Mouse (Mus musculus): ENCODE results near the gene Gm26620. TPM values are rescaled to one million over a fixed set of nuclear protein-coding genes. Genes with fewer than 3 reads are reported as not detected.

Gm26620 gene
- polyA plus RNA-seq, 1 experiment from 2014 or later, result 0.26 TPM

DNA sequence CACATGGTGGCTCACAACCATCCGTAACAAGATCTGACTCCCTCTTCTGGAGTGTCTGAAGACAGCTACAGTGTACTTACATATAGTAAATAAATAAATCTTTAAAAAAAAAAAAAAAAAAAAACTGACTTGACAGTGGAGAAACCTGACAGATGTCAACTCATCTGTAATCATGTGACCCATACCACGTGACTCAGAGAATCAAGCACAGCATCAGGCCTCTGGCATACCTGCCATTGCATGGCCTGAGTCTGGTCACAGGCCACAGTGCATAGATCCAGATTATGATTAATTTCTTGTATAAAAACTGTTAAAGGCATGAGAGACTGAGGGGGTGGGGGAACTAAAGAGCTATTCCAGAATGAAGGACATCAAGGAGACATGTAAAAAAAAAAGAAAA is 26.0 kb upstream of the Gm26620 start:
- ATAC-seq (no peak), DNase-seq (ENCODE audit: low read depth, low spot score) (no peak)
- H3K27me3 ChIP-seq, result no peaks in the 10 kb centered on the region
- in situ Hi-C loops (cut with MboI; ENCODE audit: low pct_unique_long_range_greater_than_20kb), result no loop called here
- POLR2A ChIA-PET, result no interaction called here
- CTCF ChIA-PET, result no interaction called here
- TF ChIP-seq CTCF (IDR thresholded peaks at IDR 0.05), result no peak

GRCm38 (mm10) chr1:170861671-170862434 is 23.0 kb upstream of the Gm26620 start:
- H3K27me3 ChIP-seq, result no peaks in the 10 kb centered on the region
- in situ Hi-C loops (cut with MboI; ENCODE audit: low pct_unique_long_range_greater_than_20kb), result no loop called here
- ATAC-seq (no peak), DNase-seq (ENCODE audit: low read depth, low spot score) (no peak)
- no peak for TF ChIP-seq CTCF (IDR thresholded peaks at IDR 0.05)
- POLR2A ChIA-PET, result no interaction called here
- CTCF ChIA-PET, result interaction anchor here (1.3 to 1.4 kb wide), 2 partner anchors 23 to 34 kb away, joined by 4 read pairs; partner anchors contain the start of genes Dusp12 and Gm26620

- POLR2A ChIA-PET, result no interaction called here
- DNase-seq (ENCODE audit: low read depth, low spot score), result no peak
- no peak for ATAC-seq
- in situ Hi-C loops (cut with MboI; ENCODE audit: low pct_unique_long_range_greater_than_20kb), result no loop called here
- CTCF ChIA-PET, result interaction anchor here (1.3 to 1.4 kb wide), 2 partner anchors 23 to 33 kb away, joined by 4 read pairs; partner anchors contain the start of genes Dusp12 and Gm26620
- no peaks in the 10 kb centered on the region for H3K27me3 ChIP-seq
- no peak for TF ChIP-seq CTCF (IDR thresholded peaks at IDR 0.05)
Measured at GRCm38 (mm10) chr1:170862435-170862717, 22.5 kb upstream of the Gm26620 start.

- no peak for TF ChIP-seq CTCF (IDR thresholded peaks at IDR 0.05)
- ATAC-seq (no peak), DNase-seq (ENCODE audit: low read depth, low spot score) (no peak)
- in situ Hi-C loops (cut with MboI; ENCODE audit: low pct_unique_long_range_greater_than_20kb), result no loop called here
- no peaks in the 10 kb centered on the region for H3K27me3 ChIP-seq
- CTCF ChIA-PET, result no interaction called here
- POLR2A ChIA-PET, result no interaction called here
Measured at GRCm38 (mm10) chr1:170863033-170863432, 21.8 kb upstream of the Gm26620 start.

DNA sequence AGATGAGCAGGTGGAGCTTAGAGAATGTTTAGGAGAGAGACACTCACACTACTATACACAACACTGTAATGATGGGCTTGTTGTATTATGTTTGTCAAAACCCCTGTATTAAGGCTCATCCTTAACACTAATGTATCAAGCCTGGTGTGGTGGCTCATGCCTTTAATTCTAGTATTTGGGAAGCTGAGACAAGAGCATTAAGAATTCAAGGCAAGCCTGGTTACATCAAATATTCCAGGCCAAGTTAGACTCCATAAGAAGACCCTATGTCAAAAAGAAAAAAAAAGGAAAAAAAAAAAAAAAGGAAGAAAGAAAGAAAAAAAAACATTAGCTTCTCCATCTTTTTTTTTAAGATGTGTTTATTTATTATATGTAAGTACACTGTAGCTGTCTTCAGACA is 20.6 kb upstream of the Gm26620 start:
- in situ Hi-C loops (cut with MboI; ENCODE audit: low pct_unique_long_range_greater_than_20kb), result no loop called here
- ChIA-PET POLR2A (no interaction called here), CTCF (no interaction called here)
- H3K27me3 ChIP-seq, result no peaks in the 10 kb centered on the region
- TF ChIP-seq CTCF (IDR thresholded peaks at IDR 0.05), result no peak
- ATAC-seq (no peak), DNase-seq (ENCODE audit: low read depth, low spot score) (no peak)

- in situ Hi-C loops (cut with MboI; ENCODE audit: low pct_unique_long_range_greater_than_20kb), result no loop called here
- ChIA-PET CTCF (no interaction called here), POLR2A (no interaction called here)
- no peaks in the 10 kb centered on the region for H3K27me3 ChIP-seq
- DNase-seq (ENCODE audit: low read depth, low spot score) (no peak), ATAC-seq (no peak)
- TF ChIP-seq CTCF (IDR thresholded peaks at IDR 0.05), result no peak
Measured at GRCm38 (mm10) chr1:170864754-170865153, 20.1 kb upstream of the Gm26620 start.

- POLR2A ChIA-PET, result no interaction called here
Measured at GRCm38 (mm10) chr1:170865406-170865805, 19.5 kb upstream of the Gm26620 start.

GRCm38 (mm10) chr1:170866992-170867690 is 17.7 kb upstream of the Gm26620 start:
- peak; percentile 20 for ATAC-seq
- no peak for TF ChIP-seq CTCF (IDR thresholded peaks at IDR 0.05)
- ChIA-PET POLR2A (interaction anchor here (2.3 kb wide), 1 partner anchor 13 kb away, joined by 6 read pairs; no protein-coding TSS in a partner anchor), CTCF (interaction anchor here (1.0 to 1.3 kb wide), 4 partner anchors 8 to 26 kb away, joined by 3 to 5 read pairs (median 4); no protein-coding TSS in a partner anchor)
- no peaks in the 10 kb centered on the region for H3K27me3 ChIP-seq
- in situ Hi-C loops (cut with MboI; ENCODE audit: low pct_unique_long_range_greater_than_20kb), result no loop called here
- DNase-seq (ENCODE audit: low read depth, low spot score), result no peak

More at GRCm38 (mm10) chr1:170865406-170865805, 19.5 kb upstream of the Gm26620 start:
- ATAC-seq (no peak), DNase-seq (ENCODE audit: low read depth, low spot score) (no peak)
- in situ Hi-C loops (cut with MboI; ENCODE audit: low pct_unique_long_range_greater_than_20kb), result no loop called here
- CTCF ChIA-PET, result interaction anchor here (0.9 kb wide), 1 partner anchor 10 kb away, joined by 3 read pairs; no protein-coding TSS in a partner anchor
- no peaks in the 10 kb centered on the region for H3K27me3 ChIP-seq
- no peak for TF ChIP-seq CTCF (IDR thresholded peaks at IDR 0.05)

- peak; percentile 73 for DNase-seq (ENCODE audit: low read depth, low spot score)
- no peak for TF ChIP-seq CTCF (IDR thresholded peaks at IDR 0.05)
- ATAC-seq, result peak; percentile 21
- no peaks in the 10 kb centered on the region for H3K27me3 ChIP-seq
- ChIA-PET POLR2A (interaction anchor here (2.3 kb wide), 1 partner anchor 14 kb away, joined by 6 read pairs; no protein-coding TSS in a partner anchor), CTCF (interaction anchor here (1.0 kb wide), 1 partner anchor 9 kb away, joined by 3 read pairs; no protein-coding TSS in a partner anchor)
- in situ Hi-C loops (cut with MboI; ENCODE audit: low pct_unique_long_range_greater_than_20kb), result no loop called here
Measured at GRCm38 (mm10) chr1:170867691-170868105, 17.2 kb upstream of the Gm26620 start, which contains the start of gene Atf6. TSS of gene Atf6 (minus strand) at chr1:170867771.

GRCm38 (mm10) chr1:170868107-170868904 is 16.6 kb upstream of the Gm26620 start:
- TF ChIP-seq CTCF (IDR thresholded peaks at IDR 0.05), result no peak
- no peak for DNase-seq (ENCODE audit: low read depth, low spot score)
- ChIA-PET CTCF (interaction anchor here (0.9 to 1.0 kb wide), 2 partner anchors 9 to 17 kb away, joined by 3 to 4 read pairs; partner anchors contain the start of genes Dusp12 and Gm26620), POLR2A (interaction anchor here (2.3 kb wide), 1 partner anchor 14 kb away, joined by 6 read pairs; no protein-coding TSS in a partner anchor)
- peak; percentile 78 for ATAC-seq
- no peaks in the 10 kb centered on the region for H3K27me3 ChIP-seq
- in situ Hi-C loops (cut with MboI; ENCODE audit: low pct_unique_long_range_greater_than_20kb), result no loop called here
